Mouse (Mus musculus) limb, embryonic 14.5 days (tissue): ENCODE measurements around the gene Cd69. TPM values are rescaled to one million over a fixed set of nuclear protein-coding genes. Genes with fewer than 3 reads are reported as not detected.

Experiments used
- ATAC-seq: fragments of 200-750 bp; cut with Nextera tagmentation; 2 replicates; pipeline ENCODE4 v1.8.0; 2017; ENCODE audit warnings: low read depth, moderate number of reproducible peaks, moderate TSS enrichment; ENCODE audit not compliant: low FRiP score
- DNase-seq: peaks from one replicate; pipeline ENCODE4 v3.0.0-alpha.2; 2015; ENCODE audit warnings: low spot score
- H3K27ac ChIP-seq: fragments of 300-500 bp; sonication (generic); replicated peaks from 2 replicates; pipeline ENCODE4 v1.5.1; 2014; ENCODE audit warnings: low read depth, mild to moderate bottlenecking, low read length, moderate library complexity, mixed read lengths
- H3K27me3 ChIP-seq: fragments of 300-500 bp; sonication (generic); 2 replicates; pipeline ENCODE4 v1.6.1; 2014; ENCODE audit warnings: low read length, mixed read lengths; ENCODE audit not compliant: control insufficient read depth, insufficient read depth
- H3K36me3 ChIP-seq: fragments of 300-500 bp; sonication (generic); 2 replicates; pipeline ENCODE4 v1.6.1; 2014; ENCODE audit warnings: mild to moderate bottlenecking, low read length, moderate library complexity, mixed read lengths; ENCODE audit not compliant: control insufficient read depth, insufficient read depth
- H3K4me1 ChIP-seq: fragments of 300-500 bp; sonication (generic); 2 replicates; pipeline ENCODE4 v1.6.1; 2014; ENCODE audit warnings: antibody characterized with exemption, low read length, mixed read lengths; ENCODE audit not compliant: control insufficient read depth, insufficient read depth
- H3K4me2 ChIP-seq: fragments of 300-500 bp; sonication (generic); replicated peaks from 2 replicates; pipeline ENCODE4 v1.6.1; 2014; ENCODE audit warnings: low read depth, mild to moderate bottlenecking, low read length, moderate library complexity; ENCODE audit not compliant: severe bottlenecking
- H3K4me3 ChIP-seq: fragments of 300-500 bp; sonication (generic); replicated peaks from 2 replicates; pipeline ENCODE4 v1.5.1; 2014; ENCODE audit warnings: low read length
- H3K9ac ChIP-seq: fragments of 300-500 bp; sonication (generic); 2 replicates; pipeline ENCODE4 v1.6.1; 2014; ENCODE audit warnings: mild to moderate bottlenecking, low read depth, low read length, moderate library complexity; ENCODE audit not compliant: severe bottlenecking
- H3K9me3 ChIP-seq: fragments of 300-500 bp; sonication (generic); 2 replicates; pipeline ENCODE4 v1.6.1; 2016; ENCODE audit warnings: low read length; ENCODE audit not compliant: control insufficient read depth
- POLR2A ChIP-seq: fragments of 200-500 bp; IDR thresholded peaks from 2 replicates; pipeline ENCODE4 v1.8.0; 2012; ENCODE audit warnings: inconsistent platforms, mild to moderate bottlenecking, moderate library complexity, borderline replicate concordance; ENCODE audit not compliant: insufficient read depth, insufficient read length; ENCODE audit errors: extremely low read depth
- WGBS: fragments of 180-500 bp; shearing (Covaris S2); extraction: QIAGEN DNeasy Blood & Tissue Kit; methylation state at CpG from one replicate; pipeline ENCODE4 v1.1.7; 2014; 5-methylcytosine and 5-hydroxymethylcytosine counted together
- polyA plus RNA-seq, 2 experiments: library from polyadenylated mRNA; depleted of rRNA in 1 of 2; stranded (reverse) in 1 of 2; unstranded in 1 of 2; fragments of >200 nt; fragmentation: Nextera tagmentation in 1 of 2; extraction: Ambion mirVana in 1 of 2; gene quantifications; 2 replicates each; pipeline versions ENCODE4 v1.2.1 to v1.2.3; 2012 to 2014

Gene Cd69
- polyA plus RNA-seq (2012; rRNA removed) (0.13 and 0.17 TPM in 2 replicates), polyA plus RNA-seq (2014; fragmentation: Nextera tagmentation; extraction: Ambion mirVana) (0.39 and 0.46 TPM in 2 replicates)

DNA sequence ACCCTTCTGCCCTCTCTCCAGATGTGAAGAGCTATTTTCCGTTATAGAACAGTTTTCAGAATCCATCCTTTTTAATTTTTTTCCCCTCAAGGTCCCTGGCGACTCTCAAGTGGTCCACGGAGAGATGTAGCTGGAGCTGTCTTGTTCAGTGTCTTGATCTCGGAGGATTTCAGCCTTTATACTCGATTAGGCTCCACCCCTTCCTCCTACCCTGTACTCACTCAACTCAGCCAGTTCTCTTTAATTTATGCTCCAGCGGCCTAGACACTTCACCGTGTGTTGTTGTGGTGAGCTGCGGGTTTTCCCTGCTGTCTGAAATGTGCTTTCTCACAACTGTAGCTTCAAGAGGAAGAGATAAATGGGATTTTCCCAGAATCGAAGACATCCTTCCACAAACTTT is at the start of gene Cd69:
Gene Cd69, minus strand, starts transcription at position 217 of the 400 bp plus-strand sequence.
- Histone ChIP-seq H3K4me1 (no peaks in the 10 kb centered on the region), H3K4me3 (no peak within 1 kb of the TSS), H3K27ac (no peak within 1 kb of the TSS), H3K27me3 (no peaks in the 10 kb centered on the region), H3K9ac (no peak within 1 kb of the TSS), H3K36me3 (no peaks in the 10 kb centered on the region), H3K4me2 (no peak within 1 kb of the TSS), H3K9me3 (no peaks in the 10 kb centered on the region)
- DNase-seq, result no peak
- ATAC-seq, result no peak
- no peak for TF ChIP-seq POLR2A
- WGBS, result 75% methylated on average over 9 of the region's 9 CpGs

DNA sequence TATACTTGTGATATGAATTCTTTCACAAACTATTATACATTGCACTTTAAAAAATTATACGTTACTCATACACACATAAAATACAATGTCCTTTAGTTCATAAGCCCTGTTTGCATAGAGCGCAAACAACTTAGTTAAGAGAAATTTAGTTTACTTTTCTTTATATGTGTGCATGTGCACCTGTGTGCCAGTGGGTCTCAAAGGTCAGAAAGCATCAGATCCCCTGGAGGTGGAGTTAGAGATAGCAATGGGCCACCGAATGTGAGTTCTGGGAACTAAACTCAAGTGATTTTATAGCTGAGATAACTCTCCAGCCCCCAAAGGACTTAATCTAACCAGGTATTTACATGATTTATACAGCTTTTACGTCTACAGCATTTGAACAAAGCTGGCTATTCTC is 44.1 kb upstream of the Cd69 start:
- 79% methylated on average over 4 of the region's 4 CpGs for WGBS
- DNase-seq (no peak), ATAC-seq (no peak)
- Histone ChIP-seq H3K9ac (no peak overlapping the region), H3K4me1 (no peaks in the 10 kb centered on the region), H3K27ac (no peak overlapping the region), H3K4me2 (no peak overlapping the region), H3K36me3 (no peaks in the 10 kb centered on the region), H3K4me3 (no peak overlapping the region), H3K27me3 (no peaks in the 10 kb centered on the region), H3K9me3 (no peaks in the 10 kb centered on the region)
- TF ChIP-seq POLR2A, result no peak

DNA sequence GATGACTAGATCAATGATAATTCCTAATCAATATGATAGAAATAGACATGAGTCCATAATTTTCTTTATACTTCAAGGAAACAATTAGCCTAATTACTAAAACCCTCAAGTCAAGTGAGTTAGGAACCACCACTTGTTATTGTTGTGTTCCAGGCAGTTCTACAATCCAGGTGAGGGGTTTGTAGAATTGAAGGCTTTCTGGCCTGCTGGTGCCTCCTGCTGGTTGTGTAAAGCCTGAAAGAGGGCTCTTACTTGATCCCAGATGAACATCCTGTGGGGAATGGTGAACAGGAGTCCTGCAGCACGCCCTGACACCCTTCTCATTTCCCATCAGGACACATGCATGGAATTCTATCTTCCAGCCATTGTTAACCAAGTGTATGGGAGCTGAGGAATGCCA is 43.2 kb upstream of the Cd69 start:
- Histone ChIP-seq H3K4me1 (no peaks in the 10 kb centered on the region), H3K9ac (no peak overlapping the region), H3K27me3 (no peaks in the 10 kb centered on the region), H3K4me2 (no peak overlapping the region), H3K36me3 (no peaks in the 10 kb centered on the region), H3K27ac (no peak overlapping the region), H3K4me3 (no peak overlapping the region), H3K9me3 (no peaks in the 10 kb centered on the region)
- TF ChIP-seq POLR2A, result no peak
- 39% methylated on average over 1 of the region's 1 CpGs for whole genome bisulfite sequencing
- DNase-seq, result no peak
- ATAC-seq, result no peak

DNA sequence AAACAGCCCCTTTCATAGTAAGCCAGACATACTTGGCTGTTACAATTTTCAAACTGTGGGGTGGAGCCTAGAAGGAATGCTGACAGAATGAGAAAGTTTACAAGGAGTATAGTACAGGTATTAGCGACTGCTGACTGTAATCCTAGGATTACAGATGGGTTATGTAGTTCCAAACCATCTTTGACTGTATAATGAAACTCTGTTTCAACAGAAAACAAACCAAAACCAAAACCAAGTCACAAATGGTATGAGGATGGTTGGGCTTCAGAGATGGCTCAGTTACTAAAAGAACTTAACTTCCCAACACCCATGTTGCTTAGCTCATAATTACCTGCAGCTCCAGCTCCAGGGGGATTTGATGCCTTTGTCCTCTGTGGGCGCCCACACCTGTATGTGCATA is 41.2 kb upstream of the Cd69 start:
- TF ChIP-seq POLR2A, result no peak
- no peaks in the 10 kb centered on the region for H3K27me3 ChIP-seq
- 68% methylated on average over 2 of the region's 2 CpGs for WGBS

DNA sequence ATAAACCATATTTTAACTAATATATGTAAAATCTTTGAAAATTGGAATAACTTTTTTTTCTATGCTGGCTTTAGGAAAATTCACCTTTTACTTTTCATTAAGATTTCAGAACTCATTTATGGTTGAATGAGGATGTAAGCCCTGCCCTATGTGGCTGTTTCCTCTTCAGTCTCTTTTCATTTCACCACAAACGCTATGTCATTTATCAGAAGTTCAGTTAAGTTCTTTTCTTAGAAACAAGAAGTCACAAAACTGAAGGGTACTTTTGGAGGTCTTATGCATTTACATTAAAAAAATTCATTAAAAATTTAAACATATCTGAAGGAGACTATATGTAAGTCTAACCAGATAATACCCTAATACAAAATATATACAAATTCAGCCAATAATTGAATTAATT is 40.5 kb upstream of the Cd69 start:
- no peak overlapping the region for H3K4me3 ChIP-seq
- no peak overlapping the region for H3K27ac ChIP-seq
- H3K9ac ChIP-seq, result no peak overlapping the region
- H3K4me2 ChIP-seq, result no peak overlapping the region
- H3K36me3 ChIP-seq, result no peaks in the 10 kb centered on the region
- no peaks in the 10 kb centered on the region for H3K27me3 ChIP-seq
- no peak for TF ChIP-seq POLR2A
- whole genome bisulfite sequencing, result 96% methylated on average over 1 of the region's 1 CpGs
- no peak for DNase-seq
- no peaks in the 10 kb centered on the region for H3K9me3 ChIP-seq
- no peaks in the 10 kb centered on the region for H3K4me1 ChIP-seq
- no peak for ATAC-seq

More for the DNA sequence above, 41.2 kb upstream of the Cd69 start:
- Histone ChIP-seq H3K4me2 (no peak overlapping the region), H3K9ac (no peak overlapping the region), H3K4me1 (no peaks in the 10 kb centered on the region), H3K4me3 (no peak overlapping the region), H3K9me3 (no peaks in the 10 kb centered on the region), H3K36me3 (no peaks in the 10 kb centered on the region), H3K27ac (no peak overlapping the region)
- ATAC-seq (no peak), DNase-seq (no peak)

DNA sequence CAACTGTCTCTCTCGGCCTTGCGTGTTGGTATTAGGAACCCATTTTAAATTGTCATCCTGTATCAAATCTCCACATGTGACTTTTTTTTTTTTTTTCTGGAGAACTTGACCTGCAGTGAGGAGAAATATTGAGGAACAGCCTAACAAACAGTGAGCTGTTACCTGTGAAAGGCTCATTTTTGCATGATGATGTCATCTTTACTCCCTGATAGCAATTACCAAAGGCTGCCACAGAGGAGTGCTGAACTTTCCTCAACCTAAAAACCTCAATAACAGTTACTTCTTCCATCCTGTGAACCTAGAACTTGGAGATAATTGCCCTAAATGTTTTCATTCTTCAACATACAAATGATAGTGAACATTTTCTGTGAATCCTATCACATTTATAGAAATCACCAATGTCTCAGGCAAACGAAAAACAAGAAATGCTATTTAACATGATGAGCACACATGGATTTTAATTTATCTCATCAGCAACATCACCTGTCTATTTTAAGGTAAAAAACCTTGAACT is 39.5 kb upstream of the Cd69 start:
- no peak for TF ChIP-seq POLR2A

More for the DNA sequence above, 39.5 kb upstream of the Cd69 start:
- WGBS, result 82% methylated on average over 3 of the region's 3 CpGs
- H3K4me3 ChIP-seq, result no peak overlapping the region
- DNase-seq, result no peak
- H3K27me3 ChIP-seq, result no peaks in the 10 kb centered on the region
- no peaks in the 10 kb centered on the region for H3K36me3 ChIP-seq
- H3K27ac ChIP-seq, result no peak overlapping the region
- H3K4me1 ChIP-seq, result no peaks in the 10 kb centered on the region
- H3K9ac ChIP-seq, result no peak overlapping the region
- H3K4me2 ChIP-seq, result no peak overlapping the region
- ATAC-seq, result no peak
- no peaks in the 10 kb centered on the region for H3K9me3 ChIP-seq
